Mouse (Mus musculus) retina, postnatal 1 day (tissue): ENCODE measurements at regions not wholly inside any gene's neighbourhood (a gene's known extent, or its start where the extent isn't known, plus 50 kb on each side); places are given as distances from the start of the nearest gene placed in this dataset.

Experiments
- DNase-seq: peaks from one replicate; pipeline ENCODE4 v3.0.0-alpha.2; 2012

GRCm38 (mm10) chr10:17619617-17620016 lies 103.4 kb upstream of the Cited2 start:
- DNase-seq, result no peak

GRCm38 (mm10) chr10:17621703-17622385 lies 101.2 kb upstream of the Cited2 start:
- DNase-seq, result no peak

- DNase-seq, result no peak
Observed at GRCm38 (mm10) chr10:17622802-17623201, 100.2 kb upstream of the Cited2 start.

- no peak for DNase-seq
Observed at GRCm38 (mm10) chr10:17629709-17630108, 93.3 kb upstream of the Cited2 start.

GRCm38 (mm10) chr10:17630861-17631581 lies 92.0 kb upstream of the Cited2 start:
- no peak for DNase-seq

- peak; percentile 70 for DNase-seq
Observed at GRCm38 (mm10) chr10:17631817-17632216, 91.2 kb upstream of the Cited2 start.

- DNase-seq, result no peak
Observed at GRCm38 (mm10) chr10:17632959-17633674, 89.9 kb upstream of the Cited2 start.

GRCm38 (mm10) chr10:17645363-17645762 lies 77.7 kb upstream of the Cited2 start:
- no peak for DNase-seq

- no peak for DNase-seq
Observed at GRCm38 (mm10) chr10:17646391-17646790, 76.6 kb upstream of the Cited2 start.

- no peak for DNase-seq
Observed at GRCm38 (mm10) chr10:17648077-17648476, 74.9 kb upstream of the Cited2 start.

GRCm38 (mm10) chr10:17650997-17651750 lies 71.8 kb upstream of the Cited2 start:
- DNase-seq, result no peak

- no peak for DNase-seq
Observed at GRCm38 (mm10) chr10:17653325-17653724, 69.7 kb upstream of the Cited2 start.

- DNase-seq, result no peak
Observed at GRCm38 (mm10) chr10:17653785-17654184, 69.2 kb upstream of the Cited2 start.

- DNase-seq, result no peak
Observed at GRCm38 (mm10) chr10:17654308-17654858, 68.6 kb upstream of the Cited2 start.

- no peak for DNase-seq
Observed at GRCm38 (mm10) chr10:17655459-17656051, 67.5 kb upstream of the Cited2 start.

- DNase-seq, result no peak
Observed at GRCm38 (mm10) chr10:17656305-17656704, 66.7 kb upstream of the Cited2 start.

- DNase-seq, result peak; percentile 40
Observed at GRCm38 (mm10) chr10:17656872-17657482, 66.0 kb upstream of the Cited2 start.

- DNase-seq, result no peak
Observed at GRCm38 (mm10) chr10:17659575-17659974, 63.4 kb upstream of the Cited2 start.

GRCm38 (mm10) chr10:17660836-17661452 lies 62.1 kb upstream of the Cited2 start:
- no peak for DNase-seq

- DNase-seq, result no peak
Observed at GRCm38 (mm10) chr10:17666089-17666488, 56.9 kb upstream of the Cited2 start.

- no peak for DNase-seq
Observed at GRCm38 (mm10) chr10:17669401-17669800, 53.6 kb upstream of the Cited2 start.
